Mouse (Mus musculus) MEL (cell line): ENCODE measurements around the gene Ehbp1l1. TPM values are rescaled to one million over a fixed set of nuclear protein-coding genes. Genes with fewer than 3 reads are reported as not detected.

ENCODE experiments used
- DNase-seq: peaks from one replicate; pipeline ENCODE4 v3.0.0; 2011; ENCODE audit warnings: low read depth, low spot score
- H3K27ac ChIP-seq: 2 replicates; pipeline ENCODE4 v1.5.1; 2012; ENCODE audit warnings: low read depth, mild to moderate bottlenecking, control low read depth, low read length, moderate library complexity; ENCODE audit not compliant: control insufficient read depth
- H3K27me3 ChIP-seq, 2 experiments: fragments of 150-350 bp in 1 of 2; sonication (generic) in 1 of 2; 2 replicates each; pipeline ENCODE4 v1.6.1; 2012; ENCODE audit warnings: low read length in 2 of 2, mild to moderate bottlenecking in 2 of 2, improper control_type of control experiment in 1 of 2, moderate library complexity in 1 of 2; ENCODE audit not compliant: insufficient read depth in 2 of 2, control insufficient read depth in 1 of 2
- H3K36me3 ChIP-seq, 2 experiments: 2 replicates each; pipeline ENCODE4 v1.6.1; 2012 to 2014; ENCODE audit warnings: low read length in 2 of 2, improper control_type of control experiment in 1 of 2, inconsistent platforms in 1 of 2, mild to moderate bottlenecking in 1 of 2; ENCODE audit not compliant: insufficient read depth in 2 of 2, control insufficient read depth in 1 of 2
- H3K4me1 ChIP-seq, 2 experiments: fragments of 150-350 bp in 1 of 2; sonication (generic) in 1 of 2; 2 replicates each; pipeline ENCODE4 v1.6.1; 2012; ENCODE audit warnings: low read length in 2 of 2, improper control_type of control experiment in 1 of 2, mild to moderate bottlenecking in 1 of 2; ENCODE audit not compliant: insufficient read depth in 2 of 2, control insufficient read depth in 1 of 2
- H3K4me3 ChIP-seq, 2 experiments: fragments of 150-350 bp in 1 of 2; sonication (generic) in 1 of 2; 2 replicates each; pipeline ENCODE4 v1.5.1; 2012; ENCODE audit warnings: low read depth in 2 of 2, low read length in 2 of 2, mild to moderate bottlenecking in 2 of 2, moderate library complexity in 2 of 2, control low read depth in 1 of 2, improper control_type of control experiment in 1 of 2; ENCODE audit not compliant: control insufficient read depth in 1 of 2, insufficient read depth in 1 of 2
- H3K79me2 ChIP-seq: 2 replicates; pipeline ENCODE4 v1.6.1; 2012; ENCODE audit warnings: mild to moderate bottlenecking, low read length, moderate library complexity; ENCODE audit not compliant: control insufficient read depth, poor library complexity, insufficient read depth
- H3K9ac ChIP-seq: 2 replicates; pipeline ENCODE4 v1.6.1; 2012; ENCODE audit warnings: low read depth, mild to moderate bottlenecking, control low read depth, low read length, moderate library complexity; ENCODE audit not compliant: control insufficient read depth, poor library complexity, severe bottlenecking
- H3K9me3 ChIP-seq: fragments of 150-350 bp; sonication (generic); replicated peaks from 2 replicates; pipeline ENCODE4 v1.6.1; 2012; ENCODE audit warnings: mild to moderate bottlenecking, low read length, improper control_type of control experiment, moderate library complexity; ENCODE audit not compliant: insufficient read depth
- BHLHE40 ChIP-seq: IDR thresholded peaks from 2 replicates; pipeline ENCODE4 v1.6.1; 2012; ENCODE audit warnings: low read depth, mild to moderate bottlenecking, inconsistent platforms, low read length, improper control_type of control experiment, borderline replicate concordance
- CHD2 ChIP-seq: IDR thresholded peaks from 2 replicates; pipeline ENCODE4 v1.6.1; 2011; ENCODE audit warnings: low read length, improper control_type of control experiment
- CTCF ChIP-seq, 3 experiments: IDR thresholded peaks in 2 of 3; conservative IDR thresholded peaks in 1 of 3; 2 replicates each; pipeline ENCODE4 v1.5.1; 2011 to 2012; ENCODE audit warnings: low read length in 3 of 3, low read depth in 2 of 3, mild to moderate bottlenecking in 2 of 3, improper control_type of control experiment in 1 of 3, inconsistent platforms in 1 of 3, mixed read lengths in 1 of 3, moderate library complexity in 1 of 3; ENCODE audit not compliant: control insufficient read depth in 1 of 3, insufficient read depth in 1 of 3, poor library complexity in 1 of 3, severe bottlenecking in 1 of 3
- E2F4 ChIP-seq: IDR thresholded peaks from 2 replicates; pipeline ENCODE4 v1.6.1; 2011; ENCODE audit warnings: low read depth, low read length, improper control_type of control experiment, borderline replicate concordance
- ELF1 ChIP-seq: IDR thresholded peaks from 2 replicates; pipeline ENCODE4 v1.6.1; 2014; ENCODE audit warnings: low read depth, mild to moderate bottlenecking, inconsistent platforms, low read length, improper control_type of control experiment, moderate library complexity
- EP300 ChIP-seq, 2 experiments: IDR thresholded peaks; 2 replicates each; pipeline ENCODE4 v1.6.1; 2011; ENCODE audit warnings: improper control_type of control experiment in 2 of 2, low read length in 2 of 2, low read depth in 1 of 2, mild to moderate bottlenecking in 1 of 2
- ETS1 ChIP-seq: IDR thresholded peaks from 2 replicates; pipeline ENCODE4 v1.6.1; 2012; ENCODE audit warnings: low read depth, mild to moderate bottlenecking, inconsistent platforms, low read length, improper control_type of control experiment, moderate library complexity
- HCFC1 ChIP-seq: IDR thresholded peaks from 2 replicates; pipeline ENCODE4 v1.6.1; 2012; ENCODE audit warnings: low read depth, mild to moderate bottlenecking, inconsistent platforms, low read length, improper control_type of control experiment, moderate library complexity
- JUND ChIP-seq: IDR thresholded peaks from 2 replicates; pipeline ENCODE4 v1.6.1; 2011; ENCODE audit warnings: low read depth, mild to moderate bottlenecking, improper control_type of control experiment, low read length
- KAT2A ChIP-seq: conservative IDR thresholded peaks from 2 replicates; pipeline ENCODE4 v1.6.1; 2012; ENCODE audit warnings: low read depth, low read length, improper control_type of control experiment, inconsistent platforms
- MAX ChIP-seq: IDR thresholded peaks from 2 replicates; pipeline ENCODE4 v1.6.1; 2011; ENCODE audit warnings: low read length, improper control_type of control experiment
- MAZ ChIP-seq: IDR thresholded peaks from 2 replicates; pipeline ENCODE4 v1.6.1; 2012; ENCODE audit warnings: low read depth, mild to moderate bottlenecking, inconsistent platforms, low read length, improper control_type of control experiment
- MXI1 ChIP-seq: IDR thresholded peaks from 2 replicates; pipeline ENCODE4 v1.6.1; 2011; ENCODE audit warnings: mild to moderate bottlenecking, low read depth, low read length, improper control_type of control experiment
- MYB ChIP-seq: IDR thresholded peaks from 2 replicates; pipeline ENCODE4 v1.6.1; 2011; ENCODE audit warnings: mild to moderate bottlenecking, low read depth, low read length, improper control_type of control experiment
- MYC ChIP-seq: IDR thresholded peaks from 2 replicates; pipeline ENCODE4 v1.6.1; 2011; ENCODE audit warnings: low read depth, mild to moderate bottlenecking, low read length, improper control_type of control experiment, moderate library complexity
- NELFE ChIP-seq: IDR thresholded peaks from 2 replicates; pipeline ENCODE4 v1.6.1; 2011; ENCODE audit warnings: low read depth, low read length, improper control_type of control experiment
- NRF1 ChIP-seq: IDR thresholded peaks from 2 replicates; pipeline ENCODE4 v1.6.1; 2014; ENCODE audit warnings: low read depth, mild to moderate bottlenecking, inconsistent platforms, low read length, improper control_type of control experiment, moderate library complexity; ENCODE audit not compliant: poor library complexity, insufficient read depth, severe bottlenecking
- POLR2A ChIP-seq, 2 experiments: IDR thresholded peaks; 2 replicates each; pipeline ENCODE4 v1.6.1; 2011 to 2012; ENCODE audit warnings: low read length in 2 of 2, mild to moderate bottlenecking in 2 of 2, control low read depth in 1 of 2, improper control_type of control experiment in 1 of 2, low read depth in 1 of 2, moderate library complexity in 1 of 2; ENCODE audit not compliant: control insufficient read depth in 1 of 2, insufficient read depth in 1 of 2, poor library complexity in 1 of 2
- POLR2AphosphoS2 ChIP-seq: IDR thresholded peaks from 2 replicates; pipeline ENCODE4 v1.6.1; 2011; ENCODE audit warnings: low read length, improper control_type of control experiment
- RAD21 ChIP-seq: IDR thresholded peaks from 2 replicates; pipeline ENCODE4 v1.6.1; 2011; ENCODE audit warnings: mild to moderate bottlenecking, low read depth, low read length, improper control_type of control experiment
- SIN3A ChIP-seq: IDR thresholded peaks from 2 replicates; pipeline ENCODE4 v1.6.1; 2012; ENCODE audit warnings: low read length, improper control_type of control experiment, inconsistent platforms
- SMC3 ChIP-seq: IDR thresholded peaks from 2 replicates; pipeline ENCODE4 v1.6.1; 2011; ENCODE audit warnings: low read depth, low read length, improper control_type of control experiment
- TBP ChIP-seq: IDR thresholded peaks from 2 replicates; pipeline ENCODE4 v1.8.0; 2011; ENCODE audit warnings: low read depth, low read length, improper control_type of control experiment
- TCF12 ChIP-seq: IDR thresholded peaks from 2 replicates; pipeline ENCODE4 v1.6.1; 2014; ENCODE audit warnings: low read depth, mild to moderate bottlenecking, inconsistent platforms, low read length, improper control_type of control experiment, moderate library complexity
- UBTF ChIP-seq: IDR thresholded peaks from 2 replicates; pipeline ENCODE4 v1.6.1; 2012; ENCODE audit warnings: low read depth, mild to moderate bottlenecking, inconsistent platforms, low read length, improper control_type of control experiment, moderate library complexity, borderline replicate concordance; ENCODE audit not compliant: insufficient read depth
- USF1 ChIP-seq: IDR thresholded peaks from 2 replicates; pipeline ENCODE4 v1.6.1; 2014; ENCODE audit warnings: low read depth, mild to moderate bottlenecking, inconsistent platforms, low read length, improper control_type of control experiment, moderate library complexity
- USF2 ChIP-seq, 2 experiments: IDR thresholded peaks; 2 replicates each; pipeline ENCODE4 v1.6.1; 2011 to 2012; ENCODE audit warnings: improper control_type of control experiment in 2 of 2, low read length in 2 of 2, borderline replicate concordance in 1 of 2, inconsistent platforms in 1 of 2, low read depth in 1 of 2, mild to moderate bottlenecking in 1 of 2; ENCODE audit not compliant: insufficient read depth in 1 of 2
- ZMIZ1 ChIP-seq: IDR thresholded peaks from 2 replicates; pipeline ENCODE4 v1.6.1; 2012; ENCODE audit warnings: low read depth, mild to moderate bottlenecking, inconsistent platforms, low read length, improper control_type of control experiment, moderate library complexity
- ZNF384 ChIP-seq: IDR thresholded peaks from 2 replicates; pipeline ENCODE4 v1.6.1; 2012; ENCODE audit warnings: low read depth, mild to moderate bottlenecking, inconsistent platforms, low read length, improper control_type of control experiment
- polyA plus RNA-seq, 2 experiments: library from polyadenylated mRNA; stranded (reverse) in 1 of 2; unstranded in 1 of 2; fragments of >175 nt in 1 of 2; fragments of >200 nt in 1 of 2; gene quantifications; 2 replicates each; pipeline versions ENCODE4 v1.2.1 to v1.2.4; 2012; ENCODE audit warnings: low replicate concordance in 2 of 2, low read depth in 1 of 2; ENCODE audit not compliant: insufficient read length in 2 of 2, insufficient read depth in 1 of 2, missing spikeins in 1 of 2
- total RNA-seq: library from RNA; depleted of rRNA; stranded (reverse); fragments of 300-350 nt; gene quantifications from 2 replicates; pipeline ENCODE4 v1.2.3, GENCODE M21; 2012

The Ehbp1l1 gene
- total and polyA plus RNA-seq, 3 experiments: 63.2 to 113 (median 77.3) TPM

- peaks cover 2 to 24% of the 10 kb centered on the region in 2 experiments; a peak in 3 of 4 replicates for H3K4me1 ChIP-seq
- TF ChIP-seq CTCF (IDR thresholded peaks at IDR 0.05 in 2 of 3, conservative IDR thresholded peaks at IDR 0.05 in 1 of 3; ENCODE audit: control insufficient read depth in 1 of 3, insufficient read depth in 1 of 3, low read depth in 2 of 3, low read length in 3 of 3, poor library complexity in 1 of 3, severe bottlenecking in 1 of 3): no peak
- no peak for TF ChIP-seq MYB
- TF ChIP-seq MAZ: peak; percentile 93; the same call in 1 of the 2 replicates
- TF ChIP-seq TCF12: peak; percentile 47
- peak; percentile 65 for TF ChIP-seq NELFE
- TF ChIP-seq USF2 (IDR thresholded peaks at IDR 0.05; ENCODE audit: borderline replicate concordance in 1 of 2, insufficient read depth in 1 of 2, low read depth in 1 of 2, low read length in 2 of 2): no peak
- TF ChIP-seq ZMIZ1: peak; percentile 54; the same call in 1 of the 2 replicates
- TF ChIP-seq BHLHE40: peak; percentile 85
- TF ChIP-seq SIN3A: peak; percentile 75
- 0 out of 2 replicates have a peak, but pooled peaks have one; percentile 30 for TF ChIP-seq UBTF
- no peak for TF ChIP-seq MAX
- no peak for TF ChIP-seq CHD2
- TF ChIP-seq RAD21: no peak
- TF ChIP-seq ETS1: peak; percentile 84
- peak; percentile 67 for TF ChIP-seq MXI1
- TF ChIP-seq NRF1: peak; percentile 43; the same call in 1 of the 2 replicates
- TF ChIP-seq KAT2A: no peak
- no peak for TF ChIP-seq SMC3
- no peak for TF ChIP-seq E2F4
- peak; percentile 45; the same call in 1 of the 2 replicates for TF ChIP-seq TBP
- peak; percentile 85 for TF ChIP-seq HCFC1
- no peak for TF ChIP-seq MYC
- TF ChIP-seq USF1: 0 out of 2 replicates have a peak, but pooled peaks have one; percentile 43
- no peak for TF ChIP-seq POLR2AphosphoS2
- no peak for TF ChIP-seq JUND
- peak in 1 of 2 experiments; percentile 80; a peak in 2 of 4 replicates for TF ChIP-seq POLR2A (IDR thresholded peaks at IDR 0.05; ENCODE audit: control insufficient read depth in 1 of 2, insufficient read depth in 1 of 2, low read depth in 1 of 2, low read length in 2 of 2, poor library complexity in 1 of 2)
- peak; percentile 79 for TF ChIP-seq ELF1
- no peak for TF ChIP-seq EP300 (IDR thresholded peaks at IDR 0.05; ENCODE audit: low read depth in 1 of 2, low read length in 2 of 2)
- 0 out of 2 replicates have a peak, but pooled peaks have one; percentile 33 for TF ChIP-seq ZNF384
- peaks cover 44% of the 10 kb centered on the region for H3K79me2 ChIP-seq
- H3K9ac ChIP-seq: peak overlapping the region; percentile 91
- peak overlapping the region; percentile 94 for H3K27ac ChIP-seq
- peak overlapping the region; percentile 89 to 99 for H3K4me3 ChIP-seq
- DNase-seq: peak; percentile 94
- no peaks in the 10 kb centered on the region for H3K27me3 ChIP-seq
- H3K36me3 ChIP-seq: peaks cover 0 to 9% of the 10 kb centered on the region in 2 experiments; a peak in 2 of 4 replicates
- no peaks in the 10 kb centered on the region for H3K9me3 ChIP-seq
Observed at GRCm38 (mm10) chr19:5689565-5690342, 36.4 kb downstream of the Ehbp1l1 start.
